Mouse (Mus musculus): ENCODE data around the gene Dock3. TPM values are rescaled to one million over a fixed set of nuclear protein-coding genes. Genes with fewer than 3 reads are reported as not detected.
"Not testable (repeated sequence)": the region's sequence is repeated elsewhere in the genome, so short reads cannot be mapped to it uniquely, and the experiment has no call there.

Gene Dock3
- total RNA-seq, 2 experiments from 2014 or later: not detected

- no peak for ATAC-seq (ENCODE audit: poor library complexity, severe bottlenecking)
These were observed 28.7 kb upstream of the Dock3 start for GRCm38 (mm10) chr9:107260429-107260828.

- no peak for ATAC-seq (ENCODE audit: poor library complexity, severe bottlenecking)
These were observed 27.9 kb upstream of the Dock3 start for GRCm38 (mm10) chr9:107259571-107259970.

- no peak for ATAC-seq (ENCODE audit: poor library complexity, severe bottlenecking)
These were observed 23.9 kb upstream of the Dock3 start for GRCm38 (mm10) chr9:107255596-107255995.

- no peak for ATAC-seq (ENCODE audit: poor library complexity, severe bottlenecking)
These were observed 23.2 kb upstream of the Dock3 start for GRCm38 (mm10) chr9:107254925-107255324.

- ATAC-seq (ENCODE audit: poor library complexity, severe bottlenecking): no peak
These were observed 22.8 kb upstream of the Dock3 start for GRCm38 (mm10) chr9:107254476-107254875.

GRCm38 (mm10) chr9:107252164-107252563 lies 20.5 kb upstream of the Dock3 start:
- no peak for ATAC-seq (ENCODE audit: poor library complexity, severe bottlenecking)

- ATAC-seq (ENCODE audit: poor library complexity, severe bottlenecking): no peak
These were observed 19.0 kb upstream of the Dock3 start for GRCm38 (mm10) chr9:107250416-107251337.

- ATAC-seq (ENCODE audit: poor library complexity, severe bottlenecking): no peak
These were observed 17.4 kb upstream of the Dock3 start for GRCm38 (mm10) chr9:107249154-107249553.

- ATAC-seq (ENCODE audit: poor library complexity, severe bottlenecking): peak; percentile 63; the same call in 1 of the 2 replicates
These were observed 14.5 kb upstream of the Dock3 start for GRCm38 (mm10) chr9:107246170-107246569.

- no peak for ATAC-seq (ENCODE audit: poor library complexity, severe bottlenecking)
These were observed 13.6 kb upstream of the Dock3 start for GRCm38 (mm10) chr9:107245311-107245710.

GRCm38 (mm10) chr9:107236151-107236550 lies 4.4 kb upstream of the Dock3 start:
- ATAC-seq (ENCODE audit: poor library complexity, severe bottlenecking): no peak

GRCm38 (mm10) chr9:107235261-107235660 lies 3.6 kb upstream of the Dock3 start:
- ATAC-seq (ENCODE audit: poor library complexity, severe bottlenecking): no peak

GRCm38 (mm10) chr9:107232140-107232539 lies 431 bp upstream of the Dock3 start:
- no peak for ATAC-seq (ENCODE audit: poor library complexity, severe bottlenecking)

GRCm38 (mm10) chr9:107230991-107231538 lies 644 bp downstream of the Dock3 start:
- ATAC-seq (ENCODE audit: poor library complexity, severe bottlenecking): peak; percentile 39; the same call in 1 of the 2 replicates

- ATAC-seq (ENCODE audit: poor library complexity, severe bottlenecking): no peak
These were observed 7.1 kb downstream of the Dock3 start for GRCm38 (mm10) chr9:107224597-107224996.

- not testable (repeated sequence) for ATAC-seq (ENCODE audit: poor library complexity, severe bottlenecking)
These were observed 56.9 kb downstream of the Dock3 start for GRCm38 (mm10) chr9:107174831-107175230.

GRCm38 (mm10) chr9:107165792-107166191 lies 65.9 kb downstream of the Dock3 start:
- ATAC-seq (ENCODE audit: poor library complexity, severe bottlenecking): no peak

- ATAC-seq (ENCODE audit: poor library complexity, severe bottlenecking): no peak
These were observed 66.9 kb downstream of the Dock3 start for GRCm38 (mm10) chr9:107164825-107165224.

- not testable (repeated sequence) for ATAC-seq (ENCODE audit: poor library complexity, severe bottlenecking)
These were observed 75.3 kb downstream of the Dock3 start for GRCm38 (mm10) chr9:107156388-107156787.

GRCm38 (mm10) chr9:107112791-107113190 lies 118.9 kb downstream of the Dock3 start:
- no peak for ATAC-seq (ENCODE audit: poor library complexity, severe bottlenecking)

GRCm38 (mm10) chr9:107112056-107112455 lies 119.7 kb downstream of the Dock3 start:
- no peak for ATAC-seq (ENCODE audit: poor library complexity, severe bottlenecking)

GRCm38 (mm10) chr9:107099487-107099886 lies 132.2 kb downstream of the Dock3 start:
- no peak for ATAC-seq (ENCODE audit: poor library complexity, severe bottlenecking)
